Mouse (Mus musculus) lung, postnatal 0 days (tissue): ENCODE results near the gene Them4.

Experiments
- CTCF ChIP-seq: IDR thresholded peaks from 2 replicates; pipeline ENCODE4 v1.5.1; 2016; ENCODE audit warnings: antibody characterized with exemption, mild to moderate bottlenecking
- EP300 ChIP-seq: IDR thresholded peaks from 2 replicates; pipeline ENCODE4 v1.6.1; 2016; ENCODE audit warnings: antibody characterized with exemption, mild to moderate bottlenecking, control low read depth

DNA sequence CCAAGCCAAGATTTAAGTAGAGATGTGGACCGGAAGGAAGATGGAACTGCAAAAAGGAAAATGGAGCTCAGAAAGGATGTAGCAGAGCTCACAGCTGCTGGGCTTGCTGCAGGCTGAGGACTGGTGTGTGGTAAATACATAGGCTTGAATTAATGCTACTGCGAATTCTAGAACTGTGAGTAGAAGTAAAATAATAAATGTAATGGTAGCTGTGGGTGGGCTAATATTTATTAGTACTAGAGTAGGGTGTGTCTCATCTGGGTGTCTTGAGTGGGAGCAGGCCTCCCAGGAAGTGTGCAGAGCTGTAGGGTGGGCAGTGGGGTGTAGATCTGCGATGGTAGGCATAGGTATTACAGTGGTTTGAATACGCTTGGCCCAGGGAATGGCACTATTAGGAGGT lies 24.6 kb downstream of the Them4 start:
- TF ChIP-seq CTCF (no peak), EP300 (no peak)
